Mouse (Mus musculus): ENCODE measurements around the gene Gm43720.
"Not testable (repeated sequence)": the region's sequence is repeated elsewhere in the genome, so short reads cannot be mapped to it uniquely, and the experiment has no call there.

Gm43720 gene

DNA sequence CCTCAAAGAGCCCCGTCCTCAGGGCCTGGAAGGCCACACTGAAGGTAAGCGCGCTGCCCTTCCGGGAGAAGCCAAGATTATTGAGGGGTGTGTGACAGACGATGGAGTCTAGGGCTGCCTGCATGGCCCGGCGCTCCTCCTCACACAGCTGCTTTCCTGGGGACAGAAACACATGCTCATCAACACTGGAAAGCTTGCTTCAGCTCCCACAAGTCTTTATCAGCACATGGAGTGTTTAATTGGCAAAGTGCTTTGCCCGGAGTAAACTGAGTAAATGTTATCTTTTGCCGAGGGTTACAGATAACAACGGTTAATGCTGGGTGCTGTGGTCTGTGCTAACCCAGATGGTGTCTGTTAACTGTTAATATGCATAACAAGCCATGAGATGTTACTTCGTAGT, 18.9 kb downstream of the Gm43720 start:
- DNase-seq = no peak

GRCm38 (mm10) chr5:138260051-138260450, 19.7 kb downstream of the Gm43720 start:
- no peak for DNase-seq

- no peak for DNase-seq
These were observed 20.8 kb downstream of the Gm43720 start for GRCm38 (mm10) chr5:138258993-138259392.

DNA sequence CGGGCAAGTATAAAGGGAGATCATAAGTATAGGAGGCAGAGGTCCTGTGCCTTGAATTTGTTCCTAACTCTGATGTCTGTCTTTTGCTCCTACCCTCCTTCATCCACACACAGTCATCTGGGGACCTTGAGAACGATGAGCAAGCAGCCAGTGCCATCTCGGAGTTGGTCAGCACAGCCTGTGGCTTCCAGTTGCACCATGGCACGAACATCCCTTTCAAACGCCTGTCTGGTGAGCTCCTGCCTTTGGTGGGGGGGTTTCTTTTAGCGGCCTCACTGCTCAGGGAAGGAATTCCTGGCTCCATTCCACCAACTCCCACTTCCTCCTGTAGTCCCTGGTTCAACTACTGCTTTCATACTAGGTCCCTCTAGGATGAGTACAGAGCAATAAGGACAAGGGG, 21.2 kb downstream of the Gm43720 start:
- no peak for DNase-seq

DNA sequence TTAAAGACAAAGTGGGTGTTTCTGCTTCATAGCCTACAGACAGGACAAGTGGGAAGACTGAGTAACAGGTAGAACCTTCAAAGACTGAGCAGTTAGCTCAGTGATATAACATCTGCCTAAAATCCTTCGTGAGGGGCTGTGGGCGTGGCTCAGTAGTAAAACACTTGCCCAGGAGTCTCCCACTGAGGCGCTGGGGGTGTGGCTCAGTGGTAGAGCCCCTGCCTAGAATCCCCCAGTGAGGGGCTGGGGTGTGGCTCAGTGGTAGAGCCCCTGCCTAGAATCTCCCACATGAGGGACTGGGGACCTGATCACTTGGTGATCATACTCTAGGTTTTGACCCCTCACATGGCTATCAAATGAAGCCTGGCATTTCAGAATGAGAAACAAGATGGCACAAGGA, 21.7 kb downstream of the Gm43720 start:
- peak; percentile 26 for DNase-seq

DNA sequence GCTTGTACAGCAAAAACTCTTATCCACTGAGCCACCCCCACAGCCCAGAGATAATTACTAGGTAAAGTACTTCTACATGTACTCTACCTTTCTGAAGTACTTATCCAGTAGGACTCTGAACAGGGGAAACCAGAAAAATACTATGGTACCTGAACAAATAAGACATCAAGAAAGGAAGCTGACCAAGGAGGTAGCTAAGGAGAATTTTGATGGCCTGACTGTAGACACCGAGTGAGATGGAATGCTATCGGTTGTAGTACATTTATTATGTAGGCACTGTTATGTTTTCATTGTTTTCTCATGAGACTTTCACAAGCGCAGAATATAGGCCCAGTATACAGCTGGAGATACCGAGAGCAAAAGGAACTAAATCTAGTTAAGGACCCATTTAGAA, 22.2 kb downstream of the Gm43720 start:
- no peak for DNase-seq

DNA sequence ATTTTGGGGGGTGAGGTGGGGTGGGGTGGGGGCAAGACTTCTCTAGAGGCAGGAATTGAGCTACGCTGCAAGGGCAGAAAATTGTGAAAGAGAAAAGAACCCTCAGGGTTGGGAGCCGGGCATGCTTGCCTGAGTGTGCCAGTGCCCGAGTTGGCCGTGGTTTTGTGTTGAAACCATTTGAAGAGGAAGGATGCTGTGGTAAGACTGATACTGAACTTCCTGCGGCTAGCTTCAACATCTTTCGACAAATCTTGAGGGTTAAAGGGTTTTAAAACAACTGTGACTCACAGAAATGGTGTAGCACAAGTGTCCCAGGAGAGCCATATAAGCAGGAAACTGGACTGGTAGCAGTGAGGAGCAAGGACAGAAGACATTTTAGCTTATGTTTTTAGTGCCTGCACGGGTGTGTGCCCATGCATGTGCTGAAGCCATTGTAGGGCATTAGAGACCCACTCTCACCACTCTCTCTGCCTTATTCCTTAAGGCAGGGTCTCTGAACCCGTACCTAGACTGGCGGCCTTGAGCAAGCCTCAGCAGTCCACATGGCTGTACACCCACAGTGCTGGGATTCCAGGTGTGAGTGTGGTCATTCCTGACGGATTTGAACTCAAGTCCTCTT, 22.7 kb downstream of the Gm43720 start:
- DNase-seq = no peak

DNA sequence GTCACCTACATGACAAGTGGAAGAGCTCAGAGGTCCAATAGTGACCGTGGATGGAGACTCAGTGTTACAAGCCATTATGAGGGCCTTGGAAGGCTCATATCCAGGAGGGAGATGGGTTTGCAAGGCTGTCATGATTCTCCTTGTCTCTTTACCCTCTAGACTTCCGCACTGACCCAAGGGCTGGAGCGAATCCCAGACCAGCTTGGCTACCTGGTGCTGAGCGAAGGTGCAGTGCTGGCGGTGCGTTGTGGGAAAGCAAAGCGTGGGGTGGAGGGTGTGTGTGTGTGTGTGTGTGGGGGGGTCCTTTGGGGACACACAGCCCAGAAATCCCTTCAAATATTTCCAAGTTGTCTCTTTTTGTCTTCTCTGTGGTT, 23.7 kb downstream of the Gm43720 start:
- no peak for DNase-seq

- peak; percentile 98 for DNase-seq
These were observed 24.2 kb downstream of the Gm43720 start, which contains the start of gene Lamtor4 for GRCm38 (mm10) chr5:138255353-138256093. Lamtor4 (plus strand) TSS chr5:138255482.

DNA sequence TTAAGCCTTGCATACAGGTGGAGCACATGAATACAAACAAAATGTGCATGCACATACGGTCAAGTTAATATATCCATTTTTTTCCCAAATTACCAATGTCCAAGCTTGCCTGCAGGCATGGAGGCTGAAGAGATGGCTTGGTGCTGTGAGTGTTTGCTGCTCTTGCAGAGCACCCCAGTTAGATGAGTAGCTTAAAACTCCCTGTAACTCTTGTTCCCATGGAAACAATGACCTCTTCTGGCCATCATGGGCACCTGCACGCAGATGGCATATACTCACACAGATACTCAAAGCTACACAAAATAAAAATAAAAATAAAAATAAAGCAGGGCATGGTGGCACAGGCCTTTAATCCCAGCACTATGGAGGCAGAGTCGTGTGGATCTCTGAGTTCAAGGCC, 26.7 kb downstream of the Gm43720 start:
- no peak for DNase-seq

GRCm38 (mm10) chr5:138251144-138251543, 28.6 kb downstream of the Gm43720 start:
- DNase-seq = no peak

DNA sequence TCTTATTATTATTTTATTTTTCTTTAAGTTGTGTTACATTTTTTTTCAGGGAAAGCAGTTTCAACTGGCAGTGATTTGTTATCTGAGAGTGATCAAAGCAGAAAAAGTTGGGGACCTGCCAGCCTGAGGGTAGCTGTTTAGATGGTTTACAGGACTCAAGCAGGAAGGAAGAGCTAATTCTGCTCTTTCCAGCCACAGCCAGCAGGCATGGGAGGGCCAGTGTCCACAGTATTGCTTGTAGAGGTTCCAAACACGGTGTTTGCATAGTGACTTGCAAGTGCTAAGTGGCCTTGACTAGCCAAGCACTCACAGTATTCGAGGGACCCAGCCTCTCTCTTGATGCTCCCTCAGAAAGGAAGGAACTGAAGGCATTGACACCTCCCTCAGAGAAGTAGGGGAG, 38.2 kb downstream of the Gm43720 start:
- DNase-seq = no peak

DNA sequence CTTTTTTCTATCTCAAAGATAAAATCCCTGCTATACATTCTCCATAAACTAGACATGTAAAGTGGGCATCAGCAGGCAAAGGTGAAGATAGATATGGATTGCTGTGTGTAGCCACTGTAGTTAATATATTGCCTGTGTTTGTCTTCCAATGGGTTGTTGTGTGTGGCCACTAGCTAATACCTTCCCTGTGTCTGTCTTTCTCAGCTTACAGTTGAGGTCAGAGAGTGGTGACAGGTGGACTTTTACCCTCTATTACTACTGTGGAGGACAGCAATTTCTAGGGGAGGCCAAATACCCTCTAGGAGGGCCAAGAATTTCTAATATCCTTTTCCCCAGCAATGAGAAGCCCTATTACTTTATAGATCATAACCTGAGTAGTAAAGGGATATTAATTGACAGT, 45.5 kb downstream of the Gm43720 start:
- DNase-seq = no peak

DNA sequence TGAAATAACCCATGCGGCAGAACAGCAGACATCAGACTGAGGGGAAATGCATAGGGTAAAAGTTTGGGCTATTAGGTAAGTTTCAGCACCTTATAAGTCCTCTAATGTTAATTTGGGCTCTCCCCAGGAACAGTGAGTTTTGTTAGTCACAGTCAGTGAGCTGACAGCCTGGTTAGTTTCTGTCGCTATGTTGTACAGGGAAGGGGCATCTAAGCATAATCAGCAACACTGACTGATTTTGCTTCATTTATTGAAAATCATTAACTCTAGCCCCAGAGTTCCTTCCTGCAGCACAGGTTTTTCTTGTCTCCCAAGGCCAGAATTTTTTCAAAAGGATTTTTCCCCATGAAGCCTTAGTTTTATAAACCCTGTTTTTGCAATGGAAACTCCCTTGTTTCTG, 46.0 kb downstream of the Gm43720 start:
- no peak for DNase-seq

DNA sequence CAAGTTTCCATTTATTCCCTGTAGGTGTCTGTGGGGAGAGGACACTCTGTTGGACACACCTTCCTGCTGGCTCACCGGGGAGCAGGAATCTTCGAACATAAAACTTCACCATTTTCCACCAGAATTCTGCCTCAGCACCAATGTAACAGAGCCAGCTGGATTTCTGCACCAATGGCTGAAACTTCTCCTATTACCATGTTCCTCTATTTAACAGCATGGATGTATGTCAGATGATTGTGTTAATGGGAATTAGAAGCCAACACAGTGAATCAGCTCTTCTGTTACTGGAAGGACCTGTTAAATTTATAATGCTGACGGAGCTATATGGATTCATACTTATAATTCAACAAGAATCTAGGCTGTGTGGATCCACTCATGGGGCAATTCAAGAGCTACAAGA, 50.2 kb downstream of the Gm43720 start:
- DNase-seq = no peak

GRCm38 (mm10) chr5:138228026-138228425, 51.7 kb downstream of the Gm43720 start:
- no peak for DNase-seq

GRCm38 (mm10) chr5:138227367-138227766, 52.4 kb downstream of the Gm43720 start:
- no peak for DNase-seq

DNA sequence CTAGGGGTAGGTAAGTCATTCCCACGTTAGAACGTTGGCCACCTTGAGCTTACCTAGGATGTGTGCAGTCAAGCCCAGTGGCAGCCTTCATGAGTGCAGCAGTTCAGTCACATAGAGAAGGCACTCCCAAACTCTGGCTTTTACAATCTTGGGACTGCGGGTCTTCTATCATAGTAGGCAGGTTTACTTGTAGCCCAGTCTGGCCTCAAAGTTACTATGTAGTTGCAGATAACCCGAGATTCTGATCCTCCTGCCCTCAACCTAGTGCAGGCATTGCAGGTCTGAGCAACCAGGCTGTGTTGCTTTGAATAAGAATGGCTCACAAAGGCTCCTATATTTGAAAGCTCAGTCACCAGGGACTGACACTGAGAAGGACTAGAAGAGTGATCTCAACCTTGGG, 53.3 kb downstream of the Gm43720 start:
- no peak for DNase-seq

DNA sequence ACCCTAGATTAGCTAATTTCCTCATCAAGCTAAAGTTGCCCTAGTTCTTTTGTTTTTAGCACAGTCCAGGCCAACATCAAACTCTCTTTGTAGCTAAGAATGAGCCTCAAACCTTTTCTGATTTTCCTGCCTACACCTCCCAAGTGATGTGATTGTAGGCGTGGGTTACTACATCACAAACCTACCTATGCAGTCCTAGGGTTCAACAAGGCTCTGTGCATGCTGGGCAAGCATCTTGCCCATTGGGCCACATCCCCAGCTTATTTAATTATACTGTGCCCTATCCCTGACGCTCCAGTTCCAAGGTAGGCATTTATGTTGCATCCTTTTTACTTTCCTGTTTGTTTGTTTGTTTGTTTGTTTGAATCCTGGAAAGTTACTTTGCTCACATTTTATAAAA, 54.1 kb downstream of the Gm43720 start, which contains the start of gene Nxpe5:
Nxpe5 (plus strand) TSS at position 199 of the 400 bp plus-strand sequence.
- no peak for DNase-seq

GRCm38 (mm10) chr5:138223287-138223686, 56.5 kb downstream of the Gm43720 start:
- no peak for DNase-seq

DNA sequence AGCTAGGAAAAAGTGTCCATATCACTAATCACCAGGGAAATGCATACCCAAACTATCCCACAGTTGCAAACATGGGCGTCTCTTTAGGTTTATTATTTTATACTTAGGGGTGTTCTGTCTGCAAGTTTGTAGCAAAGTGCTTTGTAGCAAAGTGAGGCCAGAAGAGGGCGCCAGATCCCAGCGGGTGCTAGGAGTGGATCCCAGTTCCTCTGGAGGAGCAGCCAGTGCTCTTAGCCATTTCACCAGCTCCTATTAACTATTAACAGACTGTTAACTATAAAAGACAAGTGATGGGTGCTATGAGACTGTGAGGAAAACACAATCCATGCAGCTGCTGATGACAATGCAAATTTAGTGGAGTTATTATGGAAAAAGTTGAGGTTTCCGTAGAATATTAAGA, 57.6 kb downstream of the Gm43720 start:
- DNase-seq = peak; percentile 64

- no peak for DNase-seq
These were observed 59.9 kb downstream of the Gm43720 start for GRCm38 (mm10) chr5:138219864-138220263.

- DNase-seq = not testable (repeated sequence)
These were observed 63.1 kb downstream of the Gm43720 start for GRCm38 (mm10) chr5:138216632-138217031.
